Mouse (Mus musculus) cerebellum, postnatal 14 days (tissue): ENCODE data around the gene Mapk11.

ENCODE experiments used
- DNase-seq, 2 experiments: peaks; one replicate each; pipeline ENCODE4 v3.0.0; 2021; ENCODE audit warnings: mixed read lengths in 2 of 2

Mapk11 gene

DNA sequence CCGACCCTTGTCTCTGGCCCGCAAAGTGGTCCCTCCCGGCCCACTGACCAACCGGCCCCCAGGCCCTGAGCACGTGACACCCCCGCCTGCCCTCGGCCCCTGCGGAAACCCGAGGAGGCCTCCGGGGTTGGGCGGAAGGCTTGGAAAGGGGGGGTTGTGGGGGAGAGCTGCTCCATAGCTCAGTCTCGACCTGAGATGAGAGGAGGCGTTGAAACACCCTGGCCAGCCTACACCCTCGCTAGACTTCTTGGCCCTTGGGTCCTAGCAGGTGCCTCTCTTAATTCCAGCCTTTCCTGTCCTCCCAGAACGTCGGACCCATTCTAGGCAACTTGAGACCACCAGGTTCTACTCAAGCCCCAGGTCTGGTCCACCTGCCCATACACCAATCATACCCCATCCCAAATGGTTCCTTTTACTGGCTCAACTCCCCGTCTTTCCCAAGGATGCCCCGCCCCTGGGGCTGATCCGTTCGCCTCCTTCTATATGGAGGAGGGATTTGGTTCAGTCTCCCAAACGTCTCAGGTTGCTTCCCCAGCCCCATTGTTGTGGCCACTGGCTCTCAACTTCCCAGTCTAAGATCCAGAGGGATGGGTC, 8.7 kb downstream of the Mapk11 start, which contains the start of gene Mapk12:
TSS of gene Mapk12 (minus strand) at position 45 of the 594 bp plus-strand sequence.
- DNase-seq = peak; percentile 58 to 68

GRCm38 (mm10) chr15:89140048-89140658, 9.3 kb downstream of the Mapk11 start:
- DNase-seq = peak; percentile 65 to 67

DNA sequence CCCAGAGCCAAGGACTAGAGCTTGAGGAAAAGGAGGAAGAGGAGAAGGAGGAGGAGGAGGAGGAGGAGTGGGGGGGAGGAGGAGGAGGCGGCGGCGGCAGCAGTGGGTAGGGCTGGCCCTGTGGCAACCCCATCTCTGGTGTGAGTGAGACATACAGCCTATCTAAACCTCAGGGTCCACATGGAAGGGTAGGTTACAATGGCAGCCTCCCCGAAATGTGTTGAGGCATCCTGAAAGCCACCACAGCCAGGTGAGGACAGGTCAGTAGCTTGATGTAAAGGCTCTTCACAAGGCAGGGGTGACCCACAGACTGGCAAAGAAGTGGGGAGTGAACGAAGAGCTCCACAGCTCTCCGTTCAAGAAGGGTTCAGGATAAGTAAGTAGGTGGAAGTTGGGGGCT, 10.9 kb downstream of the Mapk11 start:
- DNase-seq = no peak

DNA sequence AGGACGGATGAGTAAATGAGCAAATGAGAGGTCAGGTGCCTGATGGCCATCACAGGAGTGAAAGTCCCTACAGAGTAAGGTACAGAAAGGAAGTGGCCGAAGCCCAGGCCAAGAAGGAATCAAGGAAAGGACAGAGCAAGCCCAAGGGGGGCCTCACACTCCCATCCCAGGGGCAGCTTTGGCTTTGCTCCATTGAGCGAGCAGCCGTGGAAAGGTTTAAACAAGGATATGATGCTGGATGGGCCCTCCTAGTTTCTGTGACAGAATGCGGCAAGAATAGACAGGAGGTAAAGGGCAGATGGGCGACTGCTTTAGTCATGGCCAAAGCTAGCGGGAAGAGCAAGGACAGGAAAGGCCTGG, 11.4 kb downstream of the Mapk11 start:
- DNase-seq = peak; percentile 33 to 44

DNA sequence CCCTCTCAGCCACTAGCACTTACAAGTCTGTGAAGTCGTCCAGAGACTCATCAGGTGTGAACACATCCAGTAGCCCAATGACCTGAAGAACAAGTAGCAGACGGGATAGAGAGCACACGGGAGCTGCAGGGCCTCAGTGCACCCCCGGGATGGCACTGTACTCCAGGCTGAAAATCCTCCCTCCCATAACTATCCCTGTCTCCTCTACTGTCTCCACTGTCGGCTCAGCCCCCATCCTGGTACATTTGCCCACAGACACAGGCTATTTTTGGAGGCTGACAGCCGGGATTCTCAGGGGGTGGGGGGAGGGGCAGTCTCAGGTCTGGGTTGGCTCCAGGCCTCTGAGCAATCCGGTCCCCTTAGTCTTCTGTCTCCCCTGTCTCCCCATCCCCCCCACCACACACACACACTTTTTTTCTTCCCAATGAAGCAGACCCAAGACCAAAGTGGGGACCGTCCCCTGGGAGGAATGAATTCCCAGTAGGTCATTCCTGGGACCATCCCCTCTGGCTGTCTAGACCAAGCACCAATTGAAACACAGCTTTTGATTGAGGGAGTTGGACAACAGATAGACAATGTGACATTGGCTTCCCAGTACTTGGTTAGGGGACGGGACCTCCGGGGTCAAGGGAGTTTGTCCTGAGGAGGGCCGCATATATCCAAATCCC, 11.9 kb downstream of the Mapk11 start:
- DNase-seq = peak; percentile 33 to 58

GRCm38 (mm10) chr15:89136461-89137155, 12.8 kb downstream of the Mapk11 start:
- peak in 1 of 2 experiments; percentile 21 for DNase-seq

DNA sequence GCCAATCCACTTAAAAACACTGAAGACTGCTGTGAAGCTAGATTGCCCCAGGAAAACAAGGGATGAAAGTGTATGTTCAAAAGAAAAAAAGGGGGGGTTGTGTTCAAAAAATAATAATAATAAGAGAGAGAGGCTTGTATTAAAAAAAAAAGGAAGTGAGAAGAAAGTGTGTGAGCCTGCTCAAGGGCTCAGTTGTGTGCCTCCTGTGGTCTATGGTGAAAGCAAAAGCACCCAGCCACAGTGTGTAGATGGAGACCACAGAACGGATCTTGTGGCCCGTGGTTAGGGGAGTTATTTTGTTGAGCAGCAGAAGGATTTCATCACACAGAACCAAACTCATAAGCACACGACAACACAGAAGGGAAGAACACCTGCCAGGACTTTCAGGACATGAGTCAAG, 18.1 kb downstream of the Mapk11 start:
- DNase-seq = no peak

- no peak for DNase-seq
Measured at GRCm38 (mm10) chr15:89130245-89130644, 19.2 kb downstream of the Mapk11 start.

GRCm38 (mm10) chr15:89128382-89129350, 20.8 kb downstream of the Mapk11 start, which contains the start of gene Hdac10:
TSS of gene Hdac10 (minus strand) at chr15:89128700.
- DNase-seq = peak; percentile 95 to 97

DNA sequence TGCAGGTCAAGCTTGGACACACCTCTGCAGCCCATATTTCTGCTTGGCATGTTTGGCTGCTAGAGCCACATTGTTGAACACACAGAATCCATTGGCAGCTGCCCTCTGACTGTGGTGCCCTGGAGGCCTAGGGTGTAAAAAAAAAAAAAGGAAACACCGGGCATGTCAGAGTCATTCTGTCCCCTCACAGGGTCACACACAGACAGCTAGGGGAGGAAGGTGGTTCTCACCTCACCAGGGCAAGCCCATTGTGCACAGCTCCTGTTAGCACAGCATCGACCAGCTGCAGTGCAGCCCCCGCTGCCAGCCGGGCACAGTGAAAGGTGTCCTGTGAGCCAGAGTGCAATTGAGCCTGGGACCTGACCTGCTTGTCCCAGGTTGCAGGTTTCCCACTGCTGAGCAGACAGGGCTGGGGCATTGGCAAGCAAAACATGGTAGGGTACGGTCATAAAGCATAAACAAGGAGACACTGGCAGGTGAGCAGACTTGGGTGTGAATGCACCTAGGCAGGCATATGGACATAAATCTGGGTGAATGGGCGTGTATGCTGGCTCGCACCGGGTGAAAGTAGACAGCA, 22.0 kb downstream of the Mapk11 start:
- no peak for DNase-seq

DNA sequence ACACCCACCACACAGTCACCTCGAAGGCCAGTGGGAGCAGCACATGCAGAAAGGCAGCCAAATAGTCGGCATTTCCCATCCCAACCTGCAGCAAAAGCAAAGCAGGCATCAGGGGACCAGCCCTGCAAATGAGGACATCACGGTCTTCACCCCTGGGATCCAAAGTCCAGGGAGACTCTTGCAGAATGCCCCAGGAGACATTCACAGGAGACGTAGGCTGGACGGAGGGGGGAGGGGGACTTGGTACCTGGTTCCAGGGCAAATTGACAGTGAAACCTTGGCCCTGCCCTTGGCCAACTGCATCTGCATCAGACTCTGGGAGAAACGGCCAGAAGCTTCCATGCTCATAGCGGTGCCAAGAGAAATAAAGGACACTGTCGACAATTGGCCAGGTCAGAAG, 22.8 kb downstream of the Mapk11 start:
- DNase-seq = no peak

GRCm38 (mm10) chr15:89125351-89125750, 24.1 kb downstream of the Mapk11 start:
- DNase-seq = no peak

DNA sequence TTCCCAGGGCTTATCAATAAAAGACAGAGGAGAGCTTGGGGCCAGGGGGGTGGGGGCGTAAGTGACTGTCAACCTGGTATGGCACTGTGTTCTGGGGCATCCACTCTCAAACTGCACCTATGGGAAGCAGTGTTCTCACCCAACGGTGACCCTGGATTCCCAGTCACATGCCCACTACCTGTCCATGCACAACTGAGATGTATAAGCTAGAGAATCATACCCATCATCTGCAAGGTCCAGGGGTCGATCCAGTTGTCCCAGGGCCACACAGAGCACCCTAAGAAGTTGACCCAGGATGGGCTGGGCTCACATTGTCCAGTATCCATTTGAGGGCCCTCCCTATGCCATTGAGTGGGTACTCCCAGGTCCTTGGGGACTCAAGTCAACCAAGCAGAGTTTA, 25.1 kb downstream of the Mapk11 start:
- DNase-seq = no peak

DNA sequence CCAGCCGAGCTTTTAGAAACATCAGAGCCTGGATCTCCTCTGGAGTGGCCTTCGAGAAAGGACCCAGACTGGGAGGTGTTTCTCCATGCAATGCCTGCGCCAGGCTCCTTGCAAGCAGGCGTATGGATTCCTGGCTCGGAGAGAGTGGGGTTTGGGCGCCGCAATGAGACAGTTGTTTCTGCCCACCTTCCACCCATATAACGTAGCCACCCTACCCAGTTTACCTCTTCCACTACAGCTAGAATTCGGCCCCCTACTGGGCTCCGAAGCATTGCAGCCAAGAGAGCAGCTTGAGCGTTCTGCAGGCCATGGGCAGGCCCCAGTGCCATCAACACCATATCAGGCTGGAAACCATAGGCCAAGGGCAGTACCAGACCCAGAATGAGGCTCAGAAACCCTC, 25.8 kb downstream of the Mapk11 start:
- DNase-seq = peak; percentile 76 to 83

GRCm38 (mm10) chr15:89122649-89123366, 26.6 kb downstream of the Mapk11 start, which contains the start of gene Tubgcp6:
TSS of gene Tubgcp6 (minus strand) at chr15:89123112.
- DNase-seq = peak; percentile 96 to 98

- DNase-seq = no peak
Measured at GRCm38 (mm10) chr15:89118007-89118406, 31.4 kb downstream of the Mapk11 start.

GRCm38 (mm10) chr15:89110147-89110546, 39.3 kb downstream of the Mapk11 start:
- peak; percentile 64 to 73 for DNase-seq

DNA sequence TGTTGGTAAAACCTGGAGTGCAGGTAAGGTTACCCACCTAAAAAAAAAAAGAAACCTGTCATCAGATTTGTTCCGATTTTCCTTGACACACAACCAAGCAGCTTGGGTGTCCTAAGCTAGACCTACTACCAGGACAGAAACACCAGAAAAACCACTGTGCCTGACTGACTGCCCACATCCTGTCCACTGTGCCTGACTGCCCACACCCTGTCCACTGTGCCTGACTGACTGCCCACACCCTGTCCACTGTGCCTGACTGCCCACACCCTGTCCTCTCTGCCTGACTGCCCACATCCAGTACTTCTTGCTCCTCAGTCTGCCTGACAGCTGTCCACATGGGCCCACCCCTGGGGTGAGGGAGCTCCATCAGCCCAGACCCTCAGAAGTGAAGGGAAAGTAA, 42.5 kb downstream of the Mapk11 start:
- DNase-seq = no peak

- DNase-seq = peak; percentile 73 to 75
Measured at GRCm38 (mm10) chr15:89106073-89106472, 43.4 kb downstream of the Mapk11 start.

DNA sequence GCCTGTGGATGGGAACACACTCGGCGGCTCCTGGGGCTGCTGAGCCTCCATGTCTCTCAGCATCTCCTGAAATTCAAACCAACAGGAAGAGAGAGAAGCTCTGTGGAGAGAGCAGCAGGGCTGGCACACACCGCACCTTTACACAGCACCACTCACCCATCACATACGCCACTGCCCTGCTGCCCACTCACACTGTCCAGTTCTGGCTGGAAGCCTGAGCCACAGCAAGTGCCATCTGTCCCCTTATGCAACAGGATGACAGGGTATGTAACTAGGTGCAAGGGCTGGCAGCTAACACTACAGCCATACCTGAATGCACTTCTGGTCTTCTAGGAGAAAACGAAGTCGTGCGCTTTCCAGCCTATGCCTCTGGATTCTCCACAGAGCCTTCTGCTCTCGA, 45.0 kb downstream of the Mapk11 start:
- peak; percentile 94 to 95 for DNase-seq

DNA sequence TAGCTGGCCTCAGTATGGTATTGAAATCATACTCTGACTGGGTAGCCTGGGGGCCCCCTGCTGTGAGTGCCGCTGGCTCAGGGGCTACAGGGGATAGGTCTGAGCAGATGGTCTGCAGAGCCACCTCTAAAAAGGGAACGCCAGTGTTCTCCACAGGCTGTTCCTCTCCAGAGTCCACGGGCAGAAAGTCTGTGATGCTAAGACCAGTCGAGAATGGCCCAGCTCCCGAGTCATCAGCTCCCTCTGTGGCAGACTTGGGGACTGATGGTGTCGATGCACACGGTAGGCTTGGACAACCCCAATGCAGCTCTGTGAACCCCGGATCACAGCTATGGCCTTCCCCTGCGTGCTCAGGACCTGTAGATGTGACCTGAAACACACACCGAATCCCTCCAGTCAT, 45.5 kb downstream of the Mapk11 start:
- DNase-seq = peak; percentile 71 to 72
